Mouse (Mus musculus): ENCODE results near the gene Gm10153.

- no peak for TF ChIP-seq POLR2A (IDR thresholded peaks at IDR 0.05; ENCODE audit: borderline replicate concordance, insufficient read depth, low read length)
- no peak for TF ChIP-seq CTCF (IDR thresholded peaks at IDR 0.05; ENCODE audit: borderline replicate concordance, insufficient read depth, low read depth, low read length)
Measured at GRCm38 (mm10) chr7:142188156-142188555, 2.0 kb downstream of the Gm10153 start.
